Mouse (Mus musculus): ENCODE data around the gene Slc25a34. TPM values are rescaled to one million over a fixed set of nuclear protein-coding genes. Genes with fewer than 3 reads are reported as not detected.
A peak's percentile ranks its signal among the peaks of the same experiment; 100 is the strongest.

The Slc25a34 gene
- polyA plus RNA-seq, 1 experiment from 2014 or later: 1.6 TPM

DNA sequence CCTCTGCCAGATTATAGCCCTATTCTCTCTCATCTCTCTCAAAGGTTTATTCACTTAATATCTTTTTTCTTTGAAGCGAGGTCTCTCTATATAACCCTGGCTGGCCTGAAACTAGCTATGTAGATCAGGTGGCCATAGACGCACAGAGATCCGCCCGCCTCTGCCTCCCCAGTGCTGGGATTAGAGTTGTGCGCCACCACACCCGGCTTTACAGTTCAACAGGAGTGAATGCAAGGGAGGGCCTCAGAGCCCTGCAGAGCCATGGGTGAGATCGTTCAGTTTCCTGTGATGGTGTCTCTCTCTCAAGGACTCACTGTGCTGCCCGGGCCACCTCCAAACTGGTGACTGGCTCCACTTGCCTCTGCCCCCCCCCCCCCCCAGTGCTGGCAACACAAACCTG, 513 bp upstream of the Slc25a34 start:
- peaks cover 15% of the 10 kb centered on the region for H3K36me3 ChIP-seq (ENCODE audit: control insufficient read depth, insufficient read depth, low read length)
- no peaks in the 10 kb centered on the region for H3K9me3 ChIP-seq (replicated peaks; ENCODE audit: control insufficient read depth, low read length)
- no peak overlapping the region for H3K4me2 ChIP-seq (ENCODE audit: low read depth, low read length)
- ATAC-seq (ENCODE audit: insufficient read depth, low FRiP score): no peak
- 86% methylated on average over 8 of the region's 8 CpGs for WGBS
- no peaks in the 10 kb centered on the region for H3K27me3 ChIP-seq (ENCODE audit: control insufficient read depth, insufficient read depth, low read length)
- no peak overlapping the region for H3K9ac ChIP-seq (ENCODE audit: low read length)
- H3K4me3 ChIP-seq (replicated peaks; ENCODE audit: low read length): no peak overlapping the region
- no peak overlapping the region for H3K27ac ChIP-seq (ENCODE audit: low read length)
- H3K4me1 ChIP-seq (ENCODE audit: control insufficient read depth, insufficient read depth, low read length): peaks cover 7% of the 10 kb centered on the region

DNA sequence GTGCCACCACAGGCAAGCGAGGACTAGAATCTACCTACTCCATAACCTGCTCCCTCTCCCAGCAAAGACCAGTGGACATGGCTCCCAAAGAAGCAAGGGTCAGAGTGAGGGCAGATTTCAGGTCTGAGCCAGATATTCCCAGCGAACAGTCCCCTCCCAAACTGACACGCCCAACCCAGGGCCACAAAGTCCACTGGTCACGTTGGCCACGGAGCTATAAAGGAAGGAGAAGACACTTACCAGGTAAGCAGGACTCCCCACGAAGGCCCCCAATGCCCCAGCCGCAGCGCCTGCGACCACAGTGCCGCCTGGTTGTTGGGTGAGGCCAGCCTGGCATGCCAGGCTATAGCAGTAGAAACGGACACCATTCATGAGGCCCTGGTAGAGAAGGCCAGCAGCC, 584 bp downstream of the Slc25a34 start:
- Histone ChIP-seq H3K36me3 (ENCODE audit: control insufficient read depth, insufficient read depth, low read length) (peaks cover 14% of the 10 kb centered on the region), H3K4me2 (ENCODE audit: low read depth, low read length) (no peak overlapping the region), H3K27ac (ENCODE audit: low read length) (no peak overlapping the region), H3K4me1 (ENCODE audit: control insufficient read depth, insufficient read depth, low read length) (peaks cover 13% of the 10 kb centered on the region), H3K27me3 (ENCODE audit: control insufficient read depth, insufficient read depth, low read length) (no peaks in the 10 kb centered on the region), H3K9me3 (replicated peaks; ENCODE audit: control insufficient read depth, low read length) (no peaks in the 10 kb centered on the region), H3K9ac (ENCODE audit: low read length) (no peak overlapping the region), H3K4me3 (replicated peaks; ENCODE audit: low read length) (no peak overlapping the region)
- no peak for ATAC-seq (ENCODE audit: insufficient read depth, low FRiP score)
- 81% methylated on average over 11 of the region's 11 CpGs for WGBS

DNA sequence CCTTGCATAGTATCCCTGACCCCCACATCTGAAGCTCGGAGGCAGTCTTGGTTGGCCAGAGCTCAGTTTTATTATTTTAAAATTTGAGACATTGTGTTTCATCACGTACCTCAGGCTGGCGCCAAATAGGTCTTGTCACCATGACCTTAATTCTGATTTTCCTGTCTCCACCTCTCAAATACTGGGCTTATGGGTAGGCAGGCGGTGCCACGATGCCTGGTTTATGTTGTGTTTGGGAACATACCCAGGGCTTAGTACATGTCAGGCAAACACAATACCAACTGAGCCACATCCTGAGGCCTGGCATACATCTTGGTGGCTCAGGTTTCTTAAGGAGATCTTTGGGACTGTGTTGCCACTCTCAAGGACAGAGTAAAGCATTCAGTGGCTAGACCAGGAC, 1.0 kb downstream of the Slc25a34 start:
- 78% methylated on average over 5 of the region's 5 CpGs for WGBS
- Histone ChIP-seq H3K27me3 (ENCODE audit: control insufficient read depth, insufficient read depth, low read length) (no peaks in the 10 kb centered on the region), H3K27ac (ENCODE audit: low read length) (no peak overlapping the region)

DNA sequence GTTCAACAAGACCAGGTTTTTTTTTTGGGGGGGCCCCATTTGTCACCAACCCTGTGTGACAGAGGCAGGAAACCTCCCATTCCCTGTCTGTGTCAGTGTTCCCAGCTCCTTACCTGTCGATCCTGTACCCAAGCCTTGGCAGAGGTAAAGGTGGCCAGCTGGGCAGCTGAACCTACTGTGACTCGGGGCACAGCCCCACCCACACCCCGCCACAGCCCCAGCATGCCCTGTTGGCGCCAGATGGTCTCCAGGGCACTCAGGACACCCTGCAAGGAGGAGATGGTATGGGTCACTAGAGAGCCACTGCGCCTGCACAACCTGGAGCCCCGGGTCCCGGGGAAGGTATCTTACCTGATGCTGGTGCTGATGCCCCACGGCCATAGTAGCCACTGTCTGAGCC, 1.5 kb downstream of the Slc25a34 start:
- Histone ChIP-seq H3K4me1 (ENCODE audit: control insufficient read depth, insufficient read depth, low read length) (peaks cover 22% of the 10 kb centered on the region), H3K9me3 (replicated peaks; ENCODE audit: control insufficient read depth, low read length) (no peaks in the 10 kb centered on the region), H3K36me3 (ENCODE audit: control insufficient read depth, insufficient read depth, low read length) (peaks cover 5% of the 10 kb centered on the region; the same call in 1 of the 2 replicates), H3K4me2 (ENCODE audit: low read depth, low read length) (no peak overlapping the region), H3K27me3 (ENCODE audit: control insufficient read depth, insufficient read depth, low read length) (no peaks in the 10 kb centered on the region), H3K9ac (ENCODE audit: low read length) (peak overlapping the region; percentile 7; the same call in 1 of the 2 replicates), H3K4me3 (replicated peaks; ENCODE audit: low read length) (no peak overlapping the region), H3K27ac (ENCODE audit: low read length) (no peak overlapping the region)
- 74% methylated on average over 8 of the region's 8 CpGs for WGBS
- no peak for ATAC-seq (ENCODE audit: insufficient read depth, low FRiP score)

More for the DNA sequence above, 1.0 kb downstream of the Slc25a34 start:
- ATAC-seq (ENCODE audit: insufficient read depth, low FRiP score): no peak
- Histone ChIP-seq H3K9ac (ENCODE audit: low read length) (no peak overlapping the region), H3K4me1 (ENCODE audit: control insufficient read depth, insufficient read depth, low read length) (peaks cover 18% of the 10 kb centered on the region), H3K4me2 (ENCODE audit: low read depth, low read length) (no peak overlapping the region), H3K4me3 (replicated peaks; ENCODE audit: low read length) (no peak overlapping the region), H3K9me3 (replicated peaks; ENCODE audit: control insufficient read depth, low read length) (no peaks in the 10 kb centered on the region), H3K36me3 (ENCODE audit: control insufficient read depth, insufficient read depth, low read length) (peaks cover 9% of the 10 kb centered on the region)

DNA sequence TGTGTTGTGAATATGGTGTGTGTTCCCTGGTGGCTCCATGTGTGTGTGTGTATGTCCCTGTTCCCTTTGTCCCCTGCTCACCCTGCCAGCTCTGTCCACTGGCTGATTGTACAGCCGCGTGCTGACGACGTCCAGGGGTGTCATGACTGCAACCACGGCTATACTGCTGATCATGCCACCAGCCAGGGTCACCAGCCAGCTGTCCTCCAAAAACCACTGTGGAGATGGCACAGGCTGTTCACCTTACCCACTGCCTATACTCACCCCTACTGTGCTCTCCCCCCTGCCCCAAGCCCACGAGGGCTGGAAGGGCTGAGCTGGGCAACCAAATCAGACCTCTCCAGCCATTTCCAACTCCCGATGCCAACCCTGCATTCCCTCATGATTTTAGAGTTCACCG, 2.3 kb downstream of the Slc25a34 start:
- H3K4me3 ChIP-seq (replicated peaks; ENCODE audit: low read length): no peak overlapping the region
- no peaks in the 10 kb centered on the region for H3K9me3 ChIP-seq (replicated peaks; ENCODE audit: control insufficient read depth, low read length)
- H3K27ac ChIP-seq (ENCODE audit: low read length): no peak overlapping the region
- no peak overlapping the region for H3K9ac ChIP-seq (ENCODE audit: low read length)
- peaks cover 22% of the 10 kb centered on the region for H3K4me1 ChIP-seq (ENCODE audit: control insufficient read depth, insufficient read depth, low read length)
- WGBS: 82% methylated on average over 8 of the region's 8 CpGs
- H3K36me3 ChIP-seq (ENCODE audit: control insufficient read depth, insufficient read depth, low read length): peaks cover 2% of the 10 kb centered on the region; the same call in 1 of the 2 replicates
- H3K4me2 ChIP-seq (ENCODE audit: low read depth, low read length): no peak overlapping the region
- H3K27me3 ChIP-seq (ENCODE audit: control insufficient read depth, insufficient read depth, low read length): no peaks in the 10 kb centered on the region
- no peak for ATAC-seq (ENCODE audit: insufficient read depth, low FRiP score)

DNA sequence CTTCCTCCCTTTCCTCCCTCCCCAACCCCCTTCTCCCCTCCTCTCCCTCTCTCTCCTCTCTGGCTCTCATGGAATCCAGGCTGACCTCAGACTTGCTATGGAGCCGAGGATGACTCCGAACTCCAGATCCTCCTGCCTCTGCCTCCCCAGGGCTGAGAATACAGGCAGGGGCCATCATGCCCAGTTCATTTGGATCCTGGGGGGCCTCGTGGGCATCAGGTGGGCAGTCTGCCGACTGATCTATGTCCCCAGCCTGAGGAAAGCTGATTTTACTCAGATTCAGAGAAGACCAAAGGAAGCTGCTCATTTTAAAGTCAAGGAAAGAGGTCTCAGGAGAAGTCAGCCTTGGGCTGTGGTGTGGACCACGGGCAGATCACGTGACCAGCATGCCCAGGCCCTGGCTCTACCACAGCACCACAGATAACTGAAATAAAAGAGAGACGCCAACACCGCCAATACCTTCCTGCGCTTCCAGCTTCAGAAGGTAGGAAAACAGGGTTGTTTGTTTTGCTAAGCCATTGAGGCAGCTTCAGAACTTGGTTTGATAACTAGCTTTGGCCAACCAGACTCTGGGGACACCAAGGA, 4.2 kb downstream of the Slc25a34 start:
- 87% methylated on average over 9 of the region's 9 CpGs for WGBS
- Histone ChIP-seq H3K4me3 (replicated peaks; ENCODE audit: low read length) (no peak overlapping the region), H3K27ac (ENCODE audit: low read length) (no peak overlapping the region), H3K4me1 (ENCODE audit: control insufficient read depth, insufficient read depth, low read length) (peaks cover 22% of the 10 kb centered on the region), H3K36me3 (ENCODE audit: control insufficient read depth, insufficient read depth, low read length) (no peaks in the 10 kb centered on the region), H3K4me2 (ENCODE audit: low read depth, low read length) (no peak overlapping the region), H3K9ac (ENCODE audit: low read length) (0 out of 2 replicates have a peak overlapping the region, but pooled peaks have one; percentile 16), H3K27me3 (ENCODE audit: control insufficient read depth, insufficient read depth, low read length) (no peaks in the 10 kb centered on the region), H3K9me3 (replicated peaks; ENCODE audit: control insufficient read depth, low read length) (no peaks in the 10 kb centered on the region)
- ATAC-seq (ENCODE audit: insufficient read depth, low FRiP score): no peak

DNA sequence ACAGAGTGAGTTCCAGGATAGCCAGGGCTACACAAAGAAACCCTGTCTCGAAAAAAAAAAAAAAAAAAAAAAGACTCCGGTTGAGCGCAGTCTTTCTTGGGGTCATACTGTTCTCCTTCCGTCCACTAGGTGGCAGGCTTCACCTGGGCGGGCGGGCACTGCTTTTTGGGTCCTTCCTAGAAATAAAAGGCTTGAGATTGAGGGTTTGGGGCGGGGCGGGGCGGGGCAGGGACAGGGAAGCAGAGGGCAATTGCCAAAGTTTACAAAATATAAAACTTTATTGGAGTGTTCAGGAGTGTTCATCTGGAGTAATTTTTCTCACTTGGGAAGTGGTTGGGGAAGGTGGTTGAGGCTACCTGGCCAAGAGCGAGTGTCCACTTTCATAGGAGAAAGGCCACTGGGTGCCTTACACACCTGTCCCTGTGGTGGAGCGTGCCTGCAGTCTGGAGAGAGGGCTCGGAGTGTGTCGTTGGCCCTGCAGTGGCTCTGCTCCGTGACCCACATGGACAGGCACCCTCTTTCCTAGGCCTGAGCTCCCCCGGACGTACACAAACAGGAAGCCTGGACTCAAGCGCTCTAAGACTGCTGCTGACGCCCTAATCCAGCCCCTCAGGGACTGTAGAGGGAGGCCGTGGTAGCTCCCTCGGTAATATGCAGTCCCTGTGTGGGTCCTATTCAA, 4.9 kb downstream of the Slc25a34 start, which contains the start of gene Tmem82:
Gene Tmem82, minus strand, starts transcription at position 69 of the 679 bp plus-strand sequence.
- 26% methylated on average over 20 of the region's 20 CpGs for WGBS
- peaks cover 18% of the 10 kb centered on the region for H3K4me1 ChIP-seq (ENCODE audit: control insufficient read depth, insufficient read depth, low read length)
- no peaks in the 10 kb centered on the region for H3K9me3 ChIP-seq (replicated peaks; ENCODE audit: control insufficient read depth, low read length)
- H3K27me3 ChIP-seq (ENCODE audit: control insufficient read depth, insufficient read depth, low read length): no peaks in the 10 kb centered on the region
- peak within 1 kb of the TSS; percentile 35 for H3K4me3 ChIP-seq (replicated peaks; ENCODE audit: low read length)
- peak within 1 kb of the TSS; percentile 64 for H3K9ac ChIP-seq (ENCODE audit: low read length)
- ATAC-seq (ENCODE audit: insufficient read depth, low FRiP score): no peak
- no peaks in the 10 kb centered on the region for H3K36me3 ChIP-seq (ENCODE audit: control insufficient read depth, insufficient read depth, low read length)
- peak within 1 kb of the TSS; percentile 59 for H3K4me2 ChIP-seq (ENCODE audit: low read depth, low read length)
- 0 out of 2 replicates have a peak within 1 kb of the TSS, but pooled peaks have one; percentile 14 for H3K27ac ChIP-seq (ENCODE audit: low read length)

DNA sequence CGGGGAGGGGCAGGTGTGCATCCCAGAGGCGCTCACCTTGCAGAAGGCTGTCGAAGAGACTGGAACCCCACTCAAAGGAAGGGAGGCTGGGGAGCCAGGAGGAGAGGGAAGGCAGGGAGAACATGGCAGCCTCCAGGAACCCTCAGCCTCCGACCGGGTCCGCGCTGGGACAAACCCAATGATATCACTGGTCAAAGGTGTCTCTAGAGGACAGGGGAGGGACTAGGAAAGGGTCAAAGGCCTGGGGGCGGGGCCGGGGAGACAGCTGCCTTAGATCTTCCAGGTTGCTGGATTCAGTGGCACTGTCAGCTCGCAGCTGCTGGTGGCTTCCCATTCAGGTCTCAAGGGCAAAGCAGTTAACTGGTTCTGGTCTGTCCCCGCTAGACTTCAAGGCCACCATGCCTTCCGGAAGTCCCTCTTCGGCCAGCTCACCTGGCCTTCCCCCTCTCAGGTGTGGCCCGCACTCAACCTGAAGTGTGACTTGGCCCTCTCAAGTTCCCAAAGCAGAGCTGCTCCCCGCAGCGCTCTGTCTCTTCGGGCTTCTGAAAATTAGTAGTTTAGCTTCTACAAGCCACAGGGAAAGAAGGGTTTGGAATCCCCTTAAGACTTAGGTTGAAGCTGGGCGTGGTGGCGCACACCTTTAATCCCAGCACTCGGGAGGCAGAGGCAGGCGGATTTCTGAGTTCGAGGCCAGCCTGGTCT, 5.6 kb downstream of the Slc25a34 start:
- 14% methylated on average over 22 of the region's 22 CpGs for WGBS
- H3K4me2 ChIP-seq (ENCODE audit: low read depth, low read length): peak overlapping the region; percentile 59
- H3K36me3 ChIP-seq (ENCODE audit: control insufficient read depth, insufficient read depth, low read length): no peaks in the 10 kb centered on the region
- peaks cover 15% of the 10 kb centered on the region for H3K4me1 ChIP-seq (ENCODE audit: control insufficient read depth, insufficient read depth, low read length)
- H3K4me3 ChIP-seq (replicated peaks; ENCODE audit: low read length): peak overlapping the region; percentile 35
- peak overlapping the region; percentile 64 for H3K9ac ChIP-seq (ENCODE audit: low read length)
- H3K9me3 ChIP-seq (replicated peaks; ENCODE audit: control insufficient read depth, low read length): no peaks in the 10 kb centered on the region
- H3K27me3 ChIP-seq (ENCODE audit: control insufficient read depth, insufficient read depth, low read length): no peaks in the 10 kb centered on the region
- ATAC-seq (ENCODE audit: insufficient read depth, low FRiP score): peak; percentile 31; the same call in 1 of the 2 replicates
- H3K27ac ChIP-seq (ENCODE audit: low read length): 0 out of 2 replicates have a peak overlapping the region, but pooled peaks have one; percentile 14

DNA sequence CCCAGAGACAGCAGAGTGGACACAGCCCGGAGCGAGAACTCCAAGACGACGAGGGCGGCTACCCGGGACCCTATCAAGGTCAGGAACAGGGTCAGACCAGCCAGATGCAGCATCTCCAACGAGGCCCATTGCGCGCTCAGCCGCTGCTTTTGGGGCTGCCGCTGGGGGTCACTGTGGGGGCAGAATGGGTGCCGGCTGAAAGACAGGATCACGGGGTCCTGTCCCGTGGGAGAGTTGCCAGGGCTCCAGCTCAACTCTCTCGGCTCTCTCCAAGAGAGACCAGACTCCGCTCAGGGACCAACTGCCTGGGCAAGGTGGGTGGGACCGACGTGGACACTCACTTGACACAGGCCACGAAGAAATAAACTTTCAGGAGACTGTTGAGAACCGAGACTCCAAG, 6.3 kb downstream of the Slc25a34 start:
- Histone ChIP-seq H3K27ac (ENCODE audit: low read length) (0 out of 2 replicates have a peak overlapping the region, but pooled peaks have one; percentile 14), H3K9ac (ENCODE audit: low read length) (peak overlapping the region; percentile 64)
- peak; percentile 15; the same call in 1 of the 2 replicates for ATAC-seq (ENCODE audit: insufficient read depth, low FRiP score)

More for the DNA sequence above, 6.3 kb downstream of the Slc25a34 start:
- Histone ChIP-seq H3K27me3 (ENCODE audit: control insufficient read depth, insufficient read depth, low read length) (no peaks in the 10 kb centered on the region), H3K9me3 (replicated peaks; ENCODE audit: control insufficient read depth, low read length) (no peaks in the 10 kb centered on the region), H3K4me3 (replicated peaks; ENCODE audit: low read length) (peak overlapping the region; percentile 35), H3K36me3 (ENCODE audit: control insufficient read depth, insufficient read depth, low read length) (no peaks in the 10 kb centered on the region), H3K4me2 (ENCODE audit: low read depth, low read length) (peak overlapping the region; percentile 59), H3K4me1 (ENCODE audit: control insufficient read depth, insufficient read depth, low read length) (peaks cover 15% of the 10 kb centered on the region)
- WGBS: 7% methylated on average over 20 of the region's 20 CpGs
